Comparison of ENCODE assay signal across 11 mouse cellular contexts in the genomic region with DNA sequence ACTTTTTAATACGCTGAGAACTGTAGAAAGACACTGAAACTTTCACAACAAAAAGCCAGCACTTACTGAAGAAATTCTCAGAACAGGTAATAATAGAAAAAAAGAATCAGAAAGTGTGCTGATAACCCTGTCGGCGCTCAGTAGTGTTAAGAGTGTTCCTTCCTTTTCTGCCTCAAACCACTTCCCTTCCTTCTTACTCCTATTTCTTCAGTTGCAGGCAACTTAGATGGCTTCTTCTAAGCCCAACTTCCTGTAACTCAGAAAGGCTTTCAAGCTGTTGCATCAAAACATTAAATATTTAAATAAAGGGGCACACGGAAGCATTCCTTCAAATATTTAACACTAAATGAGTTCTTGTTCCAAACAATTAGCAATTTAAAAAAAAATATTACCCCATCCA. TPM values are rescaled to one million over a fixed set of nuclear protein-coding genes. Genes with fewer than 3 reads are reported as not detected.
A peak's percentile ranks its signal among the peaks of the same experiment; 100 is the strongest.
DNase-seq lines count a peak whose midpoint lies in the region; ATAC-seq and TF ChIP-seq lines count a peak whose summit lies in the region.
"Had no signal": no experiment of that assay in that cellular context is flagged by ENCODE, and none has a peak within 500 bp of the region (broad histone marks: within the 10 kb centered on the region; RNA-seq: fewer than 3 reads in every experiment).

No protein-coding gene starts in this region.

- no peaks in the 10 kb centered on the region for H3K36me3 ChIP-seq in heart, embryonic 13.5 days
- peaks cover 2% of the 10 kb centered on the region; the same call in 1 of the 2 replicates for H3K36me3 ChIP-seq in E14TG2a.4 (ENCODE audit: insufficient read depth, low read length)
- peaks cover 37% of the 10 kb centered on the region for H3K36me3 ChIP-seq in liver, embryonic 13.5 days
- H3K36me3 ChIP-seq: forebrain, embryonic 12.5 days had no signal

- peaks cover 21% of the 10 kb centered on the region for H3K4me1 ChIP-seq in heart, embryonic 13.5 days
- H3K4me1 ChIP-seq in E14TG2a.4 (replicated peaks; ENCODE audit: low read depth, low read length), result peaks cover 60% of the 10 kb centered on the region
- H3K4me1 ChIP-seq in liver, embryonic 13.5 days (replicated peaks), result peaks cover 72% of the 10 kb centered on the region

- TF ChIP-seq CTCF in E14TG2a.4 (conservative IDR thresholded peaks at IDR 0.05; ENCODE audit: low read length), result no peak

- no peak for ATAC-seq in heart, embryonic 13.5 days (ENCODE audit: extremely low read depth, insufficient number of reproducible peaks, low FRiP score, low TSS enrichment)
- ATAC-seq in liver, embryonic 13.5 days (ENCODE audit: low read depth), result no peak

- H3K9ac ChIP-seq in heart, embryonic 13.5 days, result no peak overlapping the region
- peak overlapping the region; percentile 94 for H3K9ac ChIP-seq in liver, embryonic 13.5 days
- H3K9ac ChIP-seq: forebrain, embryonic 12.5 days had no signal

- WGBS in heart, embryonic 13.5 days, result 52% methylated on average over 4 of the region's 4 CpGs
- 20% methylated on average over 4 of the region's 4 CpGs for WGBS in liver, embryonic 13.5 days (ENCODE audit: insufficient replicate concordance)

- H3K9me3 ChIP-seq in heart, embryonic 13.5 days, result no peaks in the 10 kb centered on the region
- no peaks in the 10 kb centered on the region for H3K9me3 ChIP-seq in E14TG2a.4 (ENCODE audit: low read length)
- H3K9me3 ChIP-seq in liver, embryonic 13.5 days (replicated peaks), result no peaks in the 10 kb centered on the region
- H3K9me3 ChIP-seq: forebrain, embryonic 12.5 days had no signal

- H3K27ac ChIP-seq in heart, embryonic 13.5 days (replicated peaks), result no peak overlapping the region
- H3K27ac ChIP-seq in liver, embryonic 13.5 days, result peak overlapping the region; percentile 98
- H3K27ac ChIP-seq: forebrain, embryonic 12.5 days had no signal

- peak overlapping the region; percentile 66 for H3K4me3 ChIP-seq in heart, embryonic 13.5 days
- peak overlapping the region; percentile 81; the same call in 1 of the 2 replicates for H3K4me3 ChIP-seq in E14TG2a.4 (replicated peaks; ENCODE audit: low read length)
- H3K4me3 ChIP-seq in liver, embryonic 13.5 days (replicated peaks), result peak overlapping the region; percentile 81
- H3K4me3 ChIP-seq: forebrain, embryonic 12.5 days had no signal

- peaks cover 40% of the 10 kb centered on the region for H3K27me3 ChIP-seq in heart, embryonic 13.5 days (replicated peaks)
- H3K27me3 ChIP-seq in E14TG2a.4 (ENCODE audit: insufficient read depth, low read length), result peaks cover 42% of the 10 kb centered on the region
- no peaks in the 10 kb centered on the region for H3K27me3 ChIP-seq in liver, embryonic 13.5 days

- peak overlapping the region; percentile 84 for H3K4me2 ChIP-seq in heart, embryonic 13.5 days
- H3K4me2 ChIP-seq in liver, embryonic 13.5 days, result peak overlapping the region; percentile 88
- H3K4me2 ChIP-seq: forebrain, embryonic 12.5 days had no signal

- no peak for DNase-seq in heart, postnatal 10 days
- peak; percentile 19 for DNase-seq in 3134 (ENCODE audit: extremely low read depth, insufficient read length, low spot score)
- no peak for DNase-seq in liver, embryonic 13.5 days
- no peak for DNase-seq in neural tube, embryonic 10.5 days (ENCODE audit: extremely low spot score, low spot score)
- no peak for DNase-seq in right cerebral cortex, postnatal 25 days
- DNase-seq in layer of hippocampus, adult 11-12 months (ENCODE audit: low spot score), result no peak
- DNase-seq: cerebellum, adult 18-20 months; kidney, adult 11 months had no signal

- intact Hi-C loops in heart, postnatal 10 days (cut with DNase I), result loop anchor here (5.0 kb wide), 1 partner anchor 80 kb away; a partner anchor contains a TSS

RNA-seq across cellular contexts. Expression of a gene that starts 2.5 kb away (rescaled TPM):
- polyA plus RNA-seq in heart, embryonic 13.5 days (2015; fragmentation: Nextera tagmentation; extraction: Ambion mirVana), result 8.6 and 9.0 TPM in 2 replicates
- total RNA-seq in heart, postnatal 10 days (2021), result 10 to 100 TPM; 20.7 to 21.5 TPM
- 24.6 and 25.8 TPM in 2 replicates for polyA plus RNA-seq in liver, embryonic 13.5 days (2015; fragmentation: Nextera tagmentation; extraction: Ambion mirVana)

RNA-seq across cellular contexts. Expression of a gene that starts 29.3 kb away (rescaled TPM):
- polyA plus RNA-seq in heart, embryonic 13.5 days (2015; fragmentation: Nextera tagmentation; extraction: Ambion mirVana), result 2.9 TPM in 2 replicates
- total RNA-seq in heart, postnatal 10 days (2021), result 1 to 10 TPM; 3.1 to 3.3 TPM
- 0.70 and 0.74 TPM in 2 replicates for polyA plus RNA-seq in liver, embryonic 13.5 days (2015; fragmentation: Nextera tagmentation; extraction: Ambion mirVana)

RNA-seq across cellular contexts. Expression of a gene that starts 52.9 kb away (rescaled TPM):
- polyA plus RNA-seq in heart, embryonic 13.5 days (2015; fragmentation: Nextera tagmentation; extraction: Ambion mirVana), result 7.6 and 8.0 TPM in 2 replicates
- 1 to 10 TPM; 5.7 to 7.6 TPM for total RNA-seq in heart, postnatal 10 days (2021)
- polyA plus RNA-seq in liver, embryonic 13.5 days (2015; fragmentation: Nextera tagmentation; extraction: Ambion mirVana), result 1.6 and 2.1 TPM in 2 replicates
